Mouse (Mus musculus) heart, adult 2 months (tissue): ENCODE results near the gene Gnas.

Experiments
- EP300 ChIP-seq: fragments of 200-500 bp; IDR thresholded peaks from 2 replicates; pipeline ENCODE4 v1.6.1; 2011; ENCODE audit warnings: low read depth, low read length, control low read depth; ENCODE audit not compliant: insufficient read depth
- POLR2A ChIP-seq: fragments of 200-500 bp; IDR thresholded peaks from 2 replicates; pipeline ENCODE4 v1.6.1; 2011; ENCODE audit warnings: mild to moderate bottlenecking, low read depth, low read length, control low read depth; ENCODE audit not compliant: insufficient read depth

DNA sequence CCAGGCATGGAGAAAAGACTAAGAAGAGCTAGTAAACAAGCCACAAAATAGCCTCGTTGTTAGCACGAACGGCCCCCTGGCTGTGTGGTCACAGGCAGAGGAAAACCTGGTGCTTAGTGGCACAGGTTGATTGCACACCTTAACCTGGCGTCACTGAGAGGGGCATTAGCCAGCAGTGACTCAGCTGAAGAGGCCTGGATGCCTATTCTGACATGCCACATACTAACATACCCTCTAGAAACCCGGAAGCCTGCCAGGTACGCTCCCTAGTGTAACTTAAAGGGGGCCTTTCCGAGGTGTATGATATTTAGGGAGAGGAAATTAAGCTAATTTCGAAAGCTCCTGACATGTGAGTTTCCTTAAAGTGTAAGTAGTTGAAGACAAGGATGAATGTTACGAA, 32.5 kb downstream of the Gnas start:
- TF ChIP-seq EP300 (no peak), POLR2A (no peak)
